Mouse (Mus musculus) spleen, postnatal 10 days (tissue): ENCODE measurements around the gene Sucnr1.

Experiments used
- DNase-seq, 2 experiments: peaks; one replicate each; pipeline ENCODE4 v3.0.0; 2021 to 2022; ENCODE audit warnings: low spot score in 2 of 2

Gene Sucnr1

GRCm38 (mm10) chr3:60111889-60112646 lies 30.4 kb downstream of the Sucnr1 start:
- no peak for DNase-seq

GRCm38 (mm10) chr3:60114571-60114970 lies 32.9 kb downstream of the Sucnr1 start:
- no peak for DNase-seq

- DNase-seq: no peak
Measured at GRCm38 (mm10) chr3:60121449-60121848, 39.8 kb downstream of the Sucnr1 start.

GRCm38 (mm10) chr3:60123859-60124794 lies 42.5 kb downstream of the Sucnr1 start:
- no peak for DNase-seq

- no peak for DNase-seq
Measured at GRCm38 (mm10) chr3:60126564-60126963, 44.9 kb downstream of the Sucnr1 start.

- no peak for DNase-seq
Measured at GRCm38 (mm10) chr3:60128282-60128681, 46.6 kb downstream of the Sucnr1 start.

GRCm38 (mm10) chr3:60135801-60136200 lies 54.1 kb downstream of the Sucnr1 start:
- DNase-seq: no peak
